Mouse (Mus musculus) ES-E14 (cell line): ENCODE measurements around the gene Nudt13. TPM values are rescaled to one million over a fixed set of nuclear protein-coding genes. Genes with fewer than 3 reads are reported as not detected.
A peak's percentile ranks its signal among the peaks of the same experiment; 100 is the strongest.

ENCODE experiments used
- DNase-seq: peaks from one replicate; pipeline ENCODE4 v3.0.0-alpha.2; 2013; ENCODE audit warnings: low read depth, low spot score
- H3K27ac ChIP-seq: 2 replicates; pipeline ENCODE4 v1.5.1; 2012; ENCODE audit warnings: low read depth, mild to moderate bottlenecking, low read length, moderate library complexity, mixed read lengths; ENCODE audit not compliant: poor library complexity, insufficient read depth, severe bottlenecking
- H3K36me3 ChIP-seq: 2 replicates; pipeline ENCODE4 v1.6.1; 2012; ENCODE audit warnings: mild to moderate bottlenecking, low read length, moderate library complexity, mixed read lengths; ENCODE audit not compliant: control insufficient read depth, poor library complexity, insufficient read depth, severe bottlenecking
- H3K4me1 ChIP-seq, 2 experiments: fragments of 150-350 bp in 1 of 2; sonication (generic) in 1 of 2; 2 replicates each; pipeline ENCODE4 v1.6.1; 2012; ENCODE audit warnings: low read length in 2 of 2, mild to moderate bottlenecking in 1 of 2, mixed read lengths in 1 of 2; ENCODE audit not compliant: control insufficient read depth in 2 of 2, insufficient read depth in 2 of 2, poor library complexity in 1 of 2
- H3K4me3 ChIP-seq, 2 experiments: fragments of 150-350 bp in 1 of 2; sonication (generic) in 1 of 2; 2 replicates each; pipeline ENCODE4 v1.5.1; 2012; ENCODE audit warnings: low read length in 2 of 2, low read depth in 1 of 2, mild to moderate bottlenecking in 1 of 2, mixed read lengths in 1 of 2; ENCODE audit not compliant: insufficient read depth in 1 of 2, poor library complexity in 1 of 2, severe bottlenecking in 1 of 2
- H3K9ac ChIP-seq: 2 replicates; pipeline ENCODE4 v1.6.1; 2012; ENCODE audit warnings: low read depth, mild to moderate bottlenecking, low read length, mixed read lengths; ENCODE audit not compliant: poor library complexity, insufficient read depth, severe bottlenecking
- H3K9me3 ChIP-seq: fragments of 150-350 bp; sonication (generic); 2 replicates; pipeline ENCODE4 v1.6.1; 2012; ENCODE audit warnings: low read depth, mild to moderate bottlenecking, low read length; ENCODE audit not compliant: control insufficient read depth, insufficient read depth
- CHD2 ChIP-seq: IDR thresholded peaks from 2 replicates; pipeline ENCODE4 v1.6.1; 2014; ENCODE audit warnings: mild to moderate bottlenecking, low read depth, low read length, inconsistent platforms
- HCFC1 ChIP-seq: IDR thresholded peaks from 2 replicates; pipeline ENCODE4 v1.6.1; 2012; ENCODE audit warnings: low read length, inconsistent platforms, borderline replicate concordance; ENCODE audit not compliant: insufficient read depth
- MAFK ChIP-seq: IDR thresholded peaks from 2 replicates; pipeline ENCODE4 v1.6.1; 2014; ENCODE audit warnings: mild to moderate bottlenecking, low read depth, low read length, inconsistent platforms; ENCODE audit not compliant: insufficient read depth
- ZC3H11A ChIP-seq: IDR thresholded peaks from 2 replicates; pipeline ENCODE4 v1.6.1; 2012; ENCODE audit warnings: low read depth, mild to moderate bottlenecking, inconsistent platforms, low read length, borderline replicate concordance
- ZNF384 ChIP-seq: IDR thresholded peaks from 2 replicates; pipeline ENCODE4 v1.6.1; 2012; ENCODE audit warnings: low read depth, low read length, inconsistent platforms
- in situ Hi-C, 2 experiments: fragments of 600-800 bp; cut with MboI; formaldehyde crosslinking; loops; one replicate each; pipeline ENCODE4 v1.15.1; 2025; ENCODE audit warnings: low sequenced_read_pairs in 2 of 2, inconsistent platforms in 1 of 2; ENCODE audit not compliant: unreplicated experiment in 2 of 2
- total RNA-seq: library from RNA; depleted of rRNA; stranded (reverse); fragments of 300-350 nt; gene quantifications from 2 replicates; pipeline ENCODE4 v1.2.3, GENCODE M21; 2012

Nudt13 gene
- total RNA-seq, 1 experiment: 9.4 TPM

DNA sequence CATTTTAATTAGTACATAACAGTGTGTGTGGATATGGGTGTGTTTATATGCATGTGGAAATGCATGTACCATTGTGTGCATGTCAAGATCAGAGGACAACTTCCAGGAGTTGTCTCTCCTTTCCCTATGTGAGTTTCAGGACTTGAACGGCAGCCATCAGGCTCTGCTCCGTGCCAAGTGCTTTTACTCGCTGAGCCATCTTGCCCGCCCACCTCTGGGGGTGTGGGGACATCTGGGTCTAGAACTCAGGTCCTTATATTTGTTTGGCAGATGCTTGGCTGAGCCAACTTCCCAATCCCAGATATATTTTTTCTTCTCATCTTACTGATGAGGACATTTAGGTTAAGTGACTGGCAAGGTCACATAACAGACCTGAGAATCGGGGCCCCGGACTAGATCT is 26.1 kb upstream of the Nudt13 start:
- no peak for DNase-seq
- no peaks in the 10 kb centered on the region for H3K4me1 ChIP-seq
- no peak overlapping the region for H3K27ac ChIP-seq
- H3K9ac ChIP-seq: no peak overlapping the region
- H3K36me3 ChIP-seq: no peaks in the 10 kb centered on the region
- in situ Hi-C loops: loop anchor here (25.0 kb wide), 3 partner anchors 356 to 581 kb away; no protein-coding TSS in a partner anchor
- H3K9me3 ChIP-seq: no peaks in the 10 kb centered on the region
- TF ChIP-seq CHD2 (no peak), HCFC1 (no peak), ZC3H11A (no peak), ZNF384 (no peak), MAFK (no peak)
- no peak overlapping the region for H3K4me3 ChIP-seq

GRCm38 (mm10) chr14:20269082-20269809 is 25.3 kb upstream of the Nudt13 start, which contains the start of gene Kcnk16:
Gene Kcnk16, minus strand, starts transcription at chr14:20269199.
- no peak within 1 kb of the TSS for H3K27ac ChIP-seq
- H3K9ac ChIP-seq: no peak within 1 kb of the TSS
- H3K4me3 ChIP-seq: no peak within 1 kb of the TSS
- no peaks in the 10 kb centered on the region for H3K9me3 ChIP-seq
- H3K4me1 ChIP-seq: no peaks in the 10 kb centered on the region
- in situ Hi-C loops: loop anchor here (25.0 kb wide), 3 partner anchors 357 to 582 kb away; no protein-coding TSS in a partner anchor
- no peak for DNase-seq
- no peaks in the 10 kb centered on the region for H3K36me3 ChIP-seq
- TF ChIP-seq HCFC1 (no peak), MAFK (no peak), CHD2 (no peak), ZNF384 (no peak), ZC3H11A (no peak)

GRCm38 (mm10) chr14:20291391-20291790 is 3.1 kb upstream of the Nudt13 start:
- TF ChIP-seq CHD2: no peak
- no peak for TF ChIP-seq HCFC1
- TF ChIP-seq MAFK: no peak
- no peak for TF ChIP-seq ZC3H11A
- no peak for TF ChIP-seq ZNF384
- Histone ChIP-seq H3K4me3 (no peak overlapping the region), H3K4me1 (no peaks in the 10 kb centered on the region), H3K36me3 (no peaks in the 10 kb centered on the region), H3K9ac (no peak overlapping the region), H3K27ac (no peak overlapping the region), H3K9me3 (peaks cover 7% of the 10 kb centered on the region; the same call in 1 of the 2 replicates)
- in situ Hi-C loops: no loop called here
- no peak for DNase-seq

GRCm38 (mm10) chr14:20294947-20295346 is 450 bp downstream of the Nudt13 start:
- TF ChIP-seq ZNF384 (no peak), ZC3H11A (no peak), MAFK (no peak), CHD2 (no peak), HCFC1 (no peak)
- no peaks in the 10 kb centered on the region for H3K9me3 ChIP-seq
- no peak overlapping the region for H3K27ac ChIP-seq

More at GRCm38 (mm10) chr14:20294947-20295346, 450 bp downstream of the Nudt13 start:
- in situ Hi-C loops: no loop called here
- DNase-seq: no peak
- H3K4me3 ChIP-seq: peak overlapping the region; percentile 67 to 75; a peak in 3 of 4 replicates
- 0 out of 4 replicates have a peak, but pooled peaks cover 0 to 2% of the 10 kb centered on the region in 2 experiments for H3K4me1 ChIP-seq
- H3K36me3 ChIP-seq: no peaks in the 10 kb centered on the region
- peak overlapping the region; percentile 56; the same call in 1 of the 2 replicates for H3K9ac ChIP-seq
